Mouse (Mus musculus) megakaryocyte-erythroid progenitor cell, adult 5-6 weeks (primary cell): ENCODE data around the gene Rora. TPM values are rescaled to one million over a fixed set of nuclear protein-coding genes. Genes with fewer than 3 reads are reported as not detected.

Source experiments
- ATAC-seq: replicated peaks from 2 replicates; pipeline ENCODE4 v1.8.0; 2016; ENCODE audit warnings: mild to moderate bottlenecking, inconsistent platforms; ENCODE audit not compliant: severe bottlenecking, poor library complexity, low FRiP score, low TSS enrichment
- total RNA-seq, 2 experiments: library from RNA; stranded (forward) in 1 of 2; stranded (reverse) in 1 of 2; fragments of 200-1000, 215-1000 nt in 1 of 2; fragments of >200 nt in 1 of 2; fragmentation: Nextera tagmentation in 1 of 2; gene quantifications; 2 replicates each; pipeline ENCODE4 v1.2.3; 2014 to 2017

Rora gene
- total RNA-seq, 2 experiments from 2014 or later = 0.02 to 4.7 TPM

GRCm38 (mm10) chr9:68799065-68799464 is 145.5 kb downstream of the Rora start:
- no peak for ATAC-seq

GRCm38 (mm10) chr9:68804229-68804628 is 150.6 kb downstream of the Rora start:
- ATAC-seq = no peak

- no peak for ATAC-seq
Observed at GRCm38 (mm10) chr9:68805776-68806175, 152.2 kb downstream of the Rora start.

GRCm38 (mm10) chr9:68807735-68808134 is 154.1 kb downstream of the Rora start:
- no peak for ATAC-seq

GRCm38 (mm10) chr9:68809536-68809935 is 155.9 kb downstream of the Rora start:
- no peak for ATAC-seq

- no peak for ATAC-seq
Observed at GRCm38 (mm10) chr9:68814723-68815122, 161.1 kb downstream of the Rora start.

- ATAC-seq = no peak
Observed at GRCm38 (mm10) chr9:68815877-68816276, 162.3 kb downstream of the Rora start.

GRCm38 (mm10) chr9:68820036-68820435 is 166.4 kb downstream of the Rora start:
- no peak for ATAC-seq

- no peak for ATAC-seq
Observed at GRCm38 (mm10) chr9:68820478-68820877, 166.9 kb downstream of the Rora start.

- no peak for ATAC-seq
Observed at GRCm38 (mm10) chr9:68821388-68821787, 167.8 kb downstream of the Rora start.

GRCm38 (mm10) chr9:68823292-68823691 is 169.7 kb downstream of the Rora start:
- no peak for ATAC-seq

- no peak for ATAC-seq
Observed at GRCm38 (mm10) chr9:68825107-68825506, 171.5 kb downstream of the Rora start.

GRCm38 (mm10) chr9:68825841-68826240 is 172.3 kb downstream of the Rora start:
- no peak for ATAC-seq

- no peak for ATAC-seq
Observed at GRCm38 (mm10) chr9:68827441-68827840, 173.9 kb downstream of the Rora start.

GRCm38 (mm10) chr9:68829903-68830302 is 176.3 kb downstream of the Rora start:
- no peak for ATAC-seq

GRCm38 (mm10) chr9:68833323-68833722 is 179.7 kb downstream of the Rora start:
- no peak for ATAC-seq

- no peak for ATAC-seq
Observed at GRCm38 (mm10) chr9:68835037-68835649, 181.6 kb downstream of the Rora start.

GRCm38 (mm10) chr9:68842134-68842892 is 188.7 kb downstream of the Rora start:
- ATAC-seq = no peak

GRCm38 (mm10) chr9:68845556-68845955 is 192.0 kb downstream of the Rora start:
- ATAC-seq = no peak

GRCm38 (mm10) chr9:68850321-68850720 is 196.7 kb downstream of the Rora start:
- no peak for ATAC-seq

- no peak for ATAC-seq
Observed at GRCm38 (mm10) chr9:68852201-68852600, 198.6 kb downstream of the Rora start.
